ENCODE assay signal across 9 mouse cellular contexts in genomic region chr9:104002913-104003330, GRCm38 (mm10). TPM values are rescaled to one million over a fixed set of nuclear protein-coding genes. Genes with fewer than 3 reads are reported as not detected.
DNase-seq lines count a peak whose midpoint lies in the region; ATAC-seq and TF ChIP-seq lines count a peak whose summit lies in the region.
"Had no signal": no experiment of that assay in that cellular context is flagged by ENCODE, and none has a peak within 500 bp of the region (broad histone marks: within the 10 kb centered on the region; RNA-seq: fewer than 3 reads in every experiment).

No protein-coding gene starts in this region.

- peak; percentile 48 for ATAC-seq in neural tube, embryonic 11.5 days (ENCODE audit: insufficient read depth, low FRiP score, low TSS enrichment)
- peak; percentile 40 for ATAC-seq in granulocyte monocyte progenitor cell, adult 5-6 weeks (replicated peaks; ENCODE audit: poor library complexity, severe bottlenecking)
- ATAC-seq in erythroid progenitor cell, adult 5-6 weeks (replicated peaks; ENCODE audit: low FRiP score, poor library complexity, severe bottlenecking) = no peak

- TF ChIP-seq CTCF in brain, embryonic 14.5 days (IDR thresholded peaks at IDR 0.05; ENCODE audit: borderline replicate concordance, extremely low read depth, insufficient read depth, insufficient read length) = peak; percentile 73

- no peak for TF ChIP-seq POLR2A in brain, embryonic 14.5 days (IDR thresholded peaks at IDR 0.05; ENCODE audit: borderline replicate concordance, extremely low read depth, insufficient read depth, insufficient read length, poor library complexity, severe bottlenecking)

- no peak overlapping the region for H3K27ac ChIP-seq in neural tube, embryonic 11.5 days (ENCODE audit: low read depth, low read length)

- H3K4me2 ChIP-seq in neural tube, embryonic 11.5 days (ENCODE audit: low read depth) = peak overlapping the region; percentile 55

- H3K4me3 ChIP-seq in neural tube, embryonic 11.5 days (ENCODE audit: low read depth, low read length) = peak overlapping the region; percentile 60

- H3K9me3 ChIP-seq in neural tube, embryonic 11.5 days (ENCODE audit: control insufficient read depth, low read length) = no peaks in the 10 kb centered on the region

- peak overlapping the region; percentile 55 for H3K9ac ChIP-seq in neural tube, embryonic 11.5 days (ENCODE audit: low read length)

- H3K36me3 ChIP-seq in neural tube, embryonic 11.5 days (ENCODE audit: control insufficient read depth, insufficient read depth, low read length) = no peaks in the 10 kb centered on the region

- 0 out of 2 replicates have a peak, but pooled peaks cover 4% of the 10 kb centered on the region for H3K4me1 ChIP-seq in neural tube, embryonic 11.5 days (ENCODE audit: control insufficient read depth, insufficient read depth, low read length)

- peak; percentile 84 for DNase-seq in neural tube, embryonic 11.5 days (ENCODE audit: low spot score)
- DNase-seq in neural tube, embryonic 10.5 days (ENCODE audit: extremely low spot score, low spot score) = no peak
- peak; percentile 92 for DNase-seq in brain, embryonic 14.5 days (ENCODE audit: low read depth)
- DNase-seq in kidney, postnatal 4 days = peak; percentile 79 to 87
- peak; percentile 77 for DNase-seq in lung, postnatal 10 days
- DNase-seq in right cerebral cortex, adult 18-20 months = peak; percentile 80

- under 1% methylated on average over 37 of the region's 37 CpGs for WGBS in neural tube, embryonic 11.5 days

- no peaks in the 10 kb centered on the region for H3K27me3 ChIP-seq in neural tube, embryonic 11.5 days (ENCODE audit: control insufficient read depth, insufficient read depth, low read length)

RNA-seq across cellular contexts. Expression of gene Nphp3, which starts 0.6 kb away (rescaled TPM):
- polyA plus RNA-seq in neural tube, embryonic 11.5 days (2014; fragmentation: Nextera tagmentation; extraction: Ambion mirVana) = 3.6 and 5.4 TPM in 2 replicates
- 10.2 and 11.3 TPM in 2 replicates for polyA plus RNA-seq in brain, embryonic 14.5 days (2012; rRNA removed)
- total RNA-seq in granulocyte monocyte progenitor cell, adult 5-6 weeks (2014; fragmentation: Nextera tagmentation) = 6.7 and 10.2 TPM in 2 replicates
- 4.2 and 4.3 TPM in 2 replicates for total RNA-seq in granulocyte monocyte progenitor cell, adult 5-6 weeks (2017)
- total RNA-seq in erythroid progenitor cell, adult 5-6 weeks (2015; ENCODE audit: low replicate concordance) = not detected in 2 replicates
- total RNA-seq in erythroid progenitor cell, adult 5-6 weeks (2017; ENCODE audit: low replicate concordance) = 2.7 TPM in 1 of 2 replicates, not detected in the other

RNA-seq across cellular contexts. Expression of gene Gm28305, which starts 37.5 kb away (rescaled TPM):
- polyA plus RNA-seq in neural tube, embryonic 11.5 days (2014; fragmentation: Nextera tagmentation; extraction: Ambion mirVana) = not detected in 2 replicates
- not detected in 2 replicates for polyA plus RNA-seq in brain, embryonic 14.5 days (2012; rRNA removed)
- total RNA-seq in granulocyte monocyte progenitor cell, adult 5-6 weeks (2014; fragmentation: Nextera tagmentation) = not detected in 2 replicates
- total RNA-seq in granulocyte monocyte progenitor cell, adult 5-6 weeks (2017) = not detected in 2 replicates
- total RNA-seq in erythroid progenitor cell, adult 5-6 weeks (2015; ENCODE audit: low replicate concordance) = not detected in 2 replicates
- not detected in 2 replicates for total RNA-seq in erythroid progenitor cell, adult 5-6 weeks (2017; ENCODE audit: low replicate concordance)
- polyA plus RNA-seq: large intestine, adult 2 months had no signal
